Mouse (Mus musculus): Measurements from ENCODE around the gene Mars. TPM values are rescaled to one million over a fixed set of nuclear protein-coding genes. Genes with fewer than 3 reads are reported as not detected.

Gene Mars
- 10.4 and 46.9 TPM in 2 replicates for polyA plus RNA-seq (2012; ENCODE audit: low replicate concordance)

DNA sequence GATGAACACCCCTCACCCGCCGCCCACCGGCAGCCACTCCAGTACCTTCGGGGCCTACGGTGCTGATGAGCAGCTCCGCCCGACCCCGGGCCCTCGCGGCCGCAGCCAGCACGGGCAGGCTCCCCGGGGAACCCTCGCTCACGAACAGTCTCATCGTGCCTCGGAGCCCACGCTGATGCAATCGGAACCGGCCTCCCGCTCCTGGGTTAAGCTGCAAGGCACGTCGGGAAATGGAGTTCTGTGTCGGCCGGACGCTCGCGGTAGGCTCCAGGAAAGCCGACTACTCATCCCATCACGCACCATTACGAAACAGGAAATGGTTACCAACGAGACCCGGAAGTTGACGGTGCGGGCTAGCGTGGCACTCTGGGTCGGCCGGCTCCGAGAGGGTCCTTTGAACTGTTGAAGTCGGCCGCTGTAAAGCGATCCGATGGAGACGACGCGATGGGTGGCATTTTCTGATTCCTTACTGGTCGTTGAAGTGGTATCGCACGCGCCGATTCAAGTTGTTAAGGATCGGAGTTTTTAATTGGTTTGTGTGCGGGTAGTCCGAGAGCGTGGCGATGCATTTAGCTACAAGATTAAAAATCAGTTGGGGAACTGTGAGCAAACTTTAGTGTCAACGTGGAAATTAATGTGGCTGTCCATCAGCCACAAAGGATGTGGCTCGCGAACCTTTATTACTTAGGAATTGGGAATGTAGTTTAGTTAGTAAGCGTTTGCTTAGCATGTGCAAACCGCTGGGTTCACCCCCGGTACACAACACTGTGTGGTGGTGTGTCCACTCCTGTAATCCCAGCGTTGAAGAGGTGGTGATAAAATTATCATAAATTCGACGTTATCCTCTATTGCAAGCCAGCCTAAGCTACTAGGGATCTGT lies at the start of gene Mars:
TSS of gene Mars (minus strand) at position 311 of the 880 bp plus-strand sequence.

DNA sequence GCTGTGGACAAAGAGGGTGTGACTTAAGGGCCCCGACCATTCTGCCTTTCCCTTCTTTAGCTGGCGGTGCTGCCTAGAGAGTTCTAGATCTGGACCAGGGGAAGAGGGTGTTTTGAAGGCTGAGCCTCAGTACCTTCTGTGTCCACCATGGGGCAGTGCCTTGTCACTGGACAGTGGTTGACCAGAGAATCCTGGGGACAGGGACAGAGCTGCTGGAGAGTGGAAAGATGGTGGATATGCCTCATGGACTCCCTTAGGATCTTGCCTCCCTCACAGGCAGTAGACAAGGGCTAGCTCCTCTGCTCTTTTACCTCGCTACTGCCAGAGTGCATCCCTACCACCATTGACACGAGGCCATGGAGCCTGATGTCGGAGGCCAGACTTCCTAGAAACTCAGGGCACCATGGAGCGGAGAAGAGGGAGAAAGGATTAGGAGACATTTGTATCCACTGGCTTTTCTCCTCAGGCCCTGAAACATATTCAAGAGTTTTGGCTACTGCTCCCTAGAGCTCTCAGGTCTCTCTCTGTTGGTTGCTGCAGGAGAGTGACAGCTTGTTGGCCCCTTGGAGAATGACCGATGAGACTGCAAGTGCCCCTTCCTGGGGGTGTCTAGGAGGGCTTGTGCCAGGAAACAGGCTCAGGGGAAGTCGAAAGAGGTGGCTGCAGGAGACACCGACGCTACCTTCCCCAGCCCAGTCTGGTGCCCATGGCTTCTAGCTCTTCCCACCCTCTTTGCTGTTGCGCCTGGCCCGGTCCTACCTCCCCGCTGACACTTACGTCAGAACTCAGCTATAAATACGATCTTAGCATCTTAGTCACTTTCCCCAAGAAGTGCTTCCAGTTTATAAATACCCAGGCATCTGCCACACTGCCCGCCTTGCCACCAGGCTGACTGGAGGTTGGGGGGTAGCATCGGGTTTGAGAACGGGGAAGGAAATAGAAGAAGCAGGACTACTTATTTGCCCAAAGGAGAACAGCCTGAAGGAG lies 42.6 kb upstream of the Mars start, which contains the start of gene Inhbe:
TSS of gene Inhbe (minus strand) at position 503 of the 987 bp plus-strand sequence.

DNA sequence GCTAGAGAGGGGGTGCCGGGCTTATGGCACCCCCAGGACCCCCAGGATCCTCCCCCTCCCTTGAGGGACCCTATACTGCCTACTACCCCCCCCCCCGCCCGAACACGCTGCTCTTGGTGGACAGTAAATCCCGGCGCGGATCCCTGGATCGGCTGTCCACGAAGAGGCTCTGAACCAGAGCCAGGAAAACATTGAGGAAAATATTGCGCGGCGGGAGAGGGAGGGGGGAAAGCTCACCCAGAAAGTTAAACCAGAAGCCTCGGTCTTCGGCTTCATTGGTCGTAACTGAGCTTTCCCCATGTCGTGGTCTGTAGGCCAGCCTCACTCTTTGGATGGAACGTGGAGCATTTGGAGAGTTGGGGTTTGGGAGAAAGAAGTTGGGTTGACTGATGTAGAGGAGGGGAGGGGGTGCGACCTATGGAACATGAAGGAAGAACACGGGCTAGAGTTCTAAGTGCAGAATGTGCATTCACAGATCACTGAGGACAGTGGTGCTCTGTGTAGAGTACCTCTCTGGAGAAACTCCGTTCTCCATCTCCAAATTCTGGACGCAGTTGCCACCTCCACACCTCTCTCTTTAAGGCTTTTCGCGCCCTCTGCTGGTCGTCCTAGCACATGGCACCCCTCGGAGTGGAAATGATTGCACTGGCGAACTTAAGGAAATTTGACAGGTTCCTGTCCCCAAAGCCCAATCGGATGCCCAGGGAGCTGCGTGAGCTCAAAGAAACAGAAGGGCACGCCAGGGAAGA lies 30.5 kb upstream of the Mars start, which contains the start of gene Gli1:
TSS of gene Gli1 (minus strand) at position 84 of the 749 bp plus-strand sequence.

DNA sequence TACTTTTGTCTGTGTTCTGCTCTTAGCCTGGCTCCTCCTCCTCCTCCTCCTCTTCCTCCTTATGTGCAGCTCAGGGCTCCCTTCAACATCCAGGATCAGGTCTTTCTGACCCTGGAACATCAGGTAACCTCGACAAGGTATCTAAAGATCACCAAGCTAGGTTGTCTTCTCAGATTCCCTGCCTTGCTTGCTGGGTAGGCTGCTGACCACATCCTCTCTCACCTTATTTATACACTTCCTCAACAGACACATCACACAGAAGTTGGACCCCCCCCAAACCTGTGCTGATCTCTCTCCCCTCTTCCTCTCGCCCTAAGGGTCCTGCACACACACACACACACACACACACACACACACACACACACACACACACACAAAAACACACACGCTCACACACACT lies 10.0 kb upstream of the Mars start, which contains the start of gene Arhgap9:
TSS of gene Arhgap9 (plus strand) at position 344 of the 400 bp plus-strand sequence.

DNA sequence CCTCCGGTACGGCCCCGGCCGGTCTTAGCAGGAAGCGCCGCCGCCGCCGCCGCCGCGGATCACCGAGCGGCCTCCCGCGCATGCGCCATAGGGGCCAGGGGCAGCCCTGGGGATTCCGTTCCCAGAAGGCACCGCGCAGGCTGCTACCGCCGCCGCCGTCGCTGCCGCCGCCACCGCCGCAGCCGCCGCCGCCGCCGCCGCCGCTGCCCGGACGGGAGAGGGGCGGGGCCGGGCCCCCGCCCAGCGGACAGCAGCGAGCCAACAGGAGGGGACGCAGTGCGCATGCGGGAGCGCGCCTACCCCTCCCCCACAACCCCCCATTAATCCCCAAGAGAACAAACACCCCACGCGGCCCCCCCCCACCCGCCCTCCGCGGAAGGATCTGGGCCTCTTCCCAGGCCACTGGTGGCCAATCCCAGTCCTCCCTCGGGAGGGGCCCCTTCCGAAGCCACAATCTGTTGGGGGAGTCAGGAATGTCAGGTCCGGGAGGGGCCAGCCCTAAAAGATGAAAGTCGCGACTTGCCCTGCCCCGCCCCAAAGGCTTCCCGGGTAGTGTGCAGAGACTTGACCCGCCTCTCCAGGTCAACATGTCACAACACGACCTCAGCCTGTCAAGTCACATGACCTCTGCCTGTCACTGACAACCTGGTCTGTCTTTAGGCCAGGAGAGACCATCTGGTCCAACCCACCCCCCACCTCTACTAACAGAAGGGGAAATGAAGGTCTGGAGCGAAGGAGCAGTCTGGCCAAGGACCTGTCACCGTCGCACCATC lies 22.6 kb downstream of the Mars start, which contains the start of gene Mbd6:
TSS of gene Mbd6 (minus strand) at position 219 of the 773 bp plus-strand sequence.

DNA sequence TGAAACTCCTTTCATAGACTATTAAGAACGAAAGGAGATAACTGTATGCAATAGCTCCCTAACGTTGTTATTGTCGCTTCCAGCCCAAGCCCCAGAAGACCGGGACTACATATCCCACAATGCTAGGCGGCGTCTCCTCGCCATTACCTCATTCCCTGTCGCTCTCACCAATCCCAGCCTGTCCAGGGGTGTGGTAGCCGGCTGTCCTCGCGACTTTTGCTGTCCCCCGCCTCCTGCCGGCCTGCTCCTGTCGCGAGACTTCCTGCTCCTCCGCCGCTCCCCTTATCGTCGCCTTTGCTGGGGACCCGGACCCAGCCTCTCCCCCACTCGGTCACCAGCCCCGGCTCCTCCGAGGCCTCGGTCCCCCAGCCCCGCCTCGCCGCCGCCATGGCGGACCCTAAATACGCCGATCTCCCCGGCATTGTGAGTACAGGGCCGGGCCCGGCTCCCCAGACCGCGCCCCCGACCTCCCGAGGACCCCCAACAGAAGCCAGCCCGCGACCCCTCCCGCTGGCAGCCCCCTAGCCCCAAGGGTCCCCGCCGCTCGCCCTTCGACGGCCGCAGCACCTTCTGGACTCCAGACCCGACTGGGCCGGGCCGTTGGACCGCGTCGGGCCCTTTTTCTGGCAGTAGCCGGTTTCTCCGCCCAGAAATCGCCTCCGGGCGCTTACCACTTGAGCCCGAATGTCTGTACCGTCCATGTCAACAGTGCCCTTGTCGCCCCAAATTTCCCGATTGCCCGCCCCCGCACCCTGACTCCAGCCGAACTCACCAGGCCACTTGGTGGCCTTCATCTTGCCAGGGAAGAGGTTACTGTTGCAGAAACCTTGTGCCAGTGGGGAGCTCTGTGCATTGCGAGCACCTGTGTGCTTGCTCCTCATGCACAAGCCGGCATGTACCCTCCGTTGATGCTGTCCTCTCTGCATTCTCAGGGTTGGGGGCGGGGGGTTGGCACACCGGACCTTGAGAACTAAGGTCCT lies 45.2 kb downstream of the Mars start, which contains the start of gene Dctn2:
TSS of gene Dctn2 (plus strand) at position 257 of the 980 bp plus-strand sequence.

DNA sequence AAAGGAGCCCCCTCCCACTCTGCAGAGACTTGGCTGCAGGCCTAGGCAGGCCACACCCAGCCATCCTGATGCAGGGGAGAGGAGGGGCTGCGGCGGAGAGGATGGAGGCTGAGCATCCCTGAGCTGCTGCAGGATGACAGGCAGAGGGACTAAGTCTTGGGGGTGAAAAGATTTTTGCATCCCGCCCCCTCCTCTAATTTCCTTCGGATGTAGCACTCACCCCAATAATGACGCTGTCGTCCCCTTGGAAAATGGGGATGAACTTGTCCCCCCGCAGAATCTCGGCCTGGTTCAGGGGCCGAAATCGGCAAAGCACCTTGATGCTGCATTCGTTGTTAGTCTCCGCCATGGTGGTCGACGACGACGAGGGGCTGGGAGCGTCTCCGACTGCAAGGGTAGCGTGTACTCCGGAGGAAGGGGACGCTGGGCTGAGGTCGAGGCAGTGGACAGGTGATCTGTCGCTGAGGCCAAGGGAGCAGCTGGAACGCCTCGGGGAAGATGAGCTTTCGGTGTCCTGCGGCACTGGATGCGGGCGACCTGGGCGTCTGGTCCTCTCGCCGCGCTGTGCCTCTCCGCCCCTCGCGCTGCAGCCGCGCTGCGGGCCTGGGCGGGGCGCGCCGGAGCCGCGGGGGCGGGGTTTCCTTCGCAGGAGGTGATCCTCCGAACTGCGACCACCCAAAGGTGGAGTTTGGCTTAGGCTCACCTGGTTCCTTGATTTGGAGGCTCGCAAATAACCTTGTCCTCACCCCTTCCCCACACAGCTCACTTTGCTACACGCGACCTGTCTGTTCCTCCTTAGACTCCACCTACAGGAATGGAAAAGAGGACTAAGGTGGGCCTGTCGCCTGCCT lies 48.8 kb downstream of the Mars start, which contains the start of gene Kif5a:
TSS of gene Kif5a (minus strand) at position 801 of the 851 bp plus-strand sequence.

Other genes starting within 250 kb of the Mars start
- 378 and 643 TPM in 2 replicates for gene Cdk4, start 248.3 kb downstream of the Mars start, polyA plus RNA-seq (2012; ENCODE audit: low replicate concordance)
- gene Tspan31, start 241.5 kb downstream of the Mars start, polyA plus RNA-seq (2012; ENCODE audit: low replicate concordance), result 28.3 and 29.1 TPM in 2 replicates
- gene Agap2, start 236.5 kb downstream of the Mars start, polyA plus RNA-seq (2012; ENCODE audit: low replicate concordance), result 89.4 and 209 TPM in 2 replicates
- 207 and 236 TPM in 2 replicates for gene Os9, start 190.7 kb downstream of the Mars start, polyA plus RNA-seq (2012; ENCODE audit: low replicate concordance)
- gene B4galnt1, start 146.6 kb downstream of the Mars start, polyA plus RNA-seq (2012; ENCODE audit: low replicate concordance), result 492 and 503 TPM in 2 replicates
- gene Slc26a10, start 131.1 kb downstream of the Mars start, polyA plus RNA-seq (2012; ENCODE audit: low replicate concordance), result 0.30 and 0.75 TPM in 2 replicates
- 2.0 and 2.8 TPM in 2 replicates for gene Arhgef25, start 121.7 kb downstream of the Mars start, polyA plus RNA-seq (2012; ENCODE audit: low replicate concordance)
- 78.7 and 214 TPM in 2 replicates for gene Dtx3, start 116.1 kb downstream of the Mars start, polyA plus RNA-seq (2012; ENCODE audit: low replicate concordance)
- gene Pip4k2c, start 100.2 kb downstream of the Mars start, polyA plus RNA-seq (2012; ENCODE audit: low replicate concordance), result 38.8 and 44.6 TPM in 2 replicates
- gene Kif5a, start 48.4 kb downstream of the Mars start, polyA plus RNA-seq (2012; ENCODE audit: low replicate concordance), result 0.61 and 0.80 TPM in 2 replicates
- gene Dctn2, start 45.4 kb downstream of the Mars start, polyA plus RNA-seq (2012; ENCODE audit: low replicate concordance), result 113 TPM in 2 replicates
- 232 and 753 TPM in 2 replicates for gene Mbd6, start 22.8 kb downstream of the Mars start, polyA plus RNA-seq (2012; ENCODE audit: low replicate concordance)
- 62.6 and 140 TPM in 2 replicates for gene Arhgap9, start 10.2 kb upstream of the Mars start, polyA plus RNA-seq (2012; ENCODE audit: low replicate concordance)
- gene Gli1, start 30.2 kb upstream of the Mars start, polyA plus RNA-seq (2012; ENCODE audit: low replicate concordance), result 0.10 TPM in 2 replicates
- gene Inhbe, start 42.6 kb upstream of the Mars start, polyA plus RNA-seq (2012; ENCODE audit: low replicate concordance), result not detected in 2 replicates
- not detected in 2 replicates for gene Inhbc, start 58.6 kb upstream of the Mars start, polyA plus RNA-seq (2012; ENCODE audit: low replicate concordance)
- 148 and 183 TPM in 2 replicates for gene R3hdm2, start 68.5 kb upstream of the Mars start, polyA plus RNA-seq (2012; ENCODE audit: low replicate concordance)
- gene Stac3, start 189.9 kb upstream of the Mars start, polyA plus RNA-seq (2012; ENCODE audit: low replicate concordance), result 1.4 and 2.5 TPM in 2 replicates
- 0.44 and 1.5 TPM in 2 replicates for gene Ndufa4l2, start 203.2 kb upstream of the Mars start, polyA plus RNA-seq (2012; ENCODE audit: low replicate concordance)
- gene Shmt2, start 210.7 kb upstream of the Mars start, polyA plus RNA-seq (2012; ENCODE audit: low replicate concordance), result 94.2 and 147 TPM in 2 replicates
- gene Nxph4, start 222.8 kb upstream of the Mars start, polyA plus RNA-seq (2012; ENCODE audit: low replicate concordance), result 0.07 TPM in 1 of 2 replicates, not detected in the other